Mouse (Mus musculus) hindbrain, embryonic 12.5 days (tissue): Measurements from ENCODE around the gene Prg2. TPM values are rescaled to one million over a fixed set of nuclear protein-coding genes. Genes with fewer than 3 reads are reported as not detected.

Experiments
- polyA plus RNA-seq: library from polyadenylated mRNA; unstranded; fragments of >200 nt; fragmentation: Nextera tagmentation; extraction: Ambion mirVana; gene quantifications from 2 replicates; pipeline ENCODE4 v1.2.1, GENCODE M21; 2016

Gene Prg2
- polyA plus RNA-seq, 1 experiment from 2014 or later, result 0.26 TPM

Other genes starting within 250 kb of the Prg2 start
- 21.0 and 22.4 TPM in 2 replicates for gene Ypel4, start 246.4 kb upstream of the Prg2 start, polyA plus RNA-seq
- gene Gm19426, start 236.8 kb upstream of the Prg2 start, polyA plus RNA-seq, result 9.7 and 10.9 TPM in 2 replicates
- gene Serping1, start 205.0 kb upstream of the Prg2 start, polyA plus RNA-seq, result 35.4 and 43.2 TPM in 2 replicates
- gene Ube2l6, start 181.6 kb upstream of the Prg2 start, polyA plus RNA-seq, result 32.9 and 34.0 TPM in 2 replicates
- 0.13 TPM in 1 of 2 replicates, not detected in the other for gene Smtnl1, start 157.8 kb upstream of the Prg2 start, polyA plus RNA-seq
- 35.0 and 35.8 TPM in 2 replicates for gene Timm10, start 153.5 kb upstream of the Prg2 start, polyA plus RNA-seq
- 9.1 and 12.0 TPM in 2 replicates for gene Slc43a1, start 141.6 kb upstream of the Prg2 start, polyA plus RNA-seq
- 5.2 and 6.4 TPM in 2 replicates for gene Rtn4rl2, start 93.8 kb upstream of the Prg2 start, polyA plus RNA-seq
- 20.7 and 21.2 TPM in 2 replicates for gene Slc43a3, start 43.9 kb upstream of the Prg2 start, polyA plus RNA-seq
- not detected in 2 replicates for gene Prg3, start 7.8 kb downstream of the Prg2 start, polyA plus RNA-seq
- 239 and 240 TPM in 2 replicates for gene Ssrp1, start 56.8 kb downstream of the Prg2 start, polyA plus RNA-seq
- gene P2rx3, start 57.0 kb downstream of the Prg2 start, polyA plus RNA-seq, result 18.1 and 23.7 TPM in 2 replicates
- gene Tnks1bp1, start 67.6 kb downstream of the Prg2 start, polyA plus RNA-seq, result 42.2 and 46.7 TPM in 2 replicates
- 41.5 and 48.4 TPM in 2 replicates for gene Aplnr, start 155.8 kb downstream of the Prg2 start, polyA plus RNA-seq
- 3.1 TPM in 2 replicates for gene Lrrc55, start 216.7 kb downstream of the Prg2 start, polyA plus RNA-seq